Comparison of ENCODE assay signal across 14 mouse cellular contexts in the genomic region with DNA sequence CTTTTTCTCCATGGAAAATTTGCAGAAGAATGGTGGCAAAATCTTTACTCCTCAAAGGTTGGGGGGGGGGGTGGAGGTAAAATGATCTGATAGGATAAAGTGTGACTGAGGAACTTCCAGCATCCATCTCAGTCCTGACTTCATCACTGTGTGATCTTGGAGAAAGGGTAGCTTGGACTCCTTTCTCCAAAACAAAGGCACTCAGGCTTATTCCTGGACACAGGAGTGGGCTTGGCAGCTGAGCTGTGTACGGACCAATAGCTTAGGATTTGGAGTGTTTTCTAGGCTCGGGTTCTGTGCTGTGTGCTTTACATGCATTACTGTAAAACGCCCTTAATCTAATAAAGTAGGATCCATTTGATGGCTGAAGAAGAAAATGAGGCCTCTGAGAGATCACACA.
DNase-seq lines count a peak whose midpoint lies in the region; ATAC-seq lines count a peak whose summit lies in the region.
"Had no signal": no experiment of that assay in that cellular context is flagged by ENCODE, and none has a peak within 500 bp of the region (broad histone marks: within the 10 kb centered on the region; RNA-seq: fewer than 3 reads in every experiment).

No protein-coding gene starts in this region.

- DNase-seq in kidney, adult 11 months, result no peak
- no peak for DNase-seq in midbrain, embryonic 10.5 days (ENCODE audit: low spot score)
- no peak for DNase-seq in left cerebral cortex, postnatal 14 days (ENCODE audit: low spot score in 2 of 2)
- DNase-seq in layer of hippocampus, adult 8-10 months (ENCODE audit: low spot score in 2 of 2), result no peak
- DNase-seq: kidney, adult 8-10 months; thymus, postnatal 14 days had no signal

- H3K27ac ChIP-seq in kidney, embryonic 16.5 days (ENCODE audit: low read length), result no peak overlapping the region
- H3K27ac ChIP-seq in hindbrain, embryonic 12.5 days, result peak overlapping the region; percentile 42
- peak overlapping the region; percentile 69 for H3K27ac ChIP-seq in midbrain, embryonic 10.5 days (replicated peaks)
- peak overlapping the region; percentile 78 for H3K27ac ChIP-seq in neural tube, embryonic 13.5 days (replicated peaks)
- H3K27ac ChIP-seq: embryonic facial prominence, embryonic 13.5 days; limb, embryonic 12.5 days; liver, embryonic 14.5 days had no signal

- H3K36me3 ChIP-seq in kidney, embryonic 16.5 days (ENCODE audit: insufficient read depth, low read length), result no peaks in the 10 kb centered on the region
- no peaks in the 10 kb centered on the region for H3K36me3 ChIP-seq in hindbrain, embryonic 12.5 days
- H3K36me3 ChIP-seq in midbrain, embryonic 10.5 days, result no peaks in the 10 kb centered on the region
- H3K36me3 ChIP-seq in neural tube, embryonic 13.5 days, result no peaks in the 10 kb centered on the region
- H3K36me3 ChIP-seq: embryonic facial prominence, embryonic 13.5 days; limb, embryonic 12.5 days had no signal

- 51% methylated on average over 3 of the region's 3 CpGs for WGBS in kidney, embryonic 16.5 days
- WGBS in hindbrain, embryonic 12.5 days, result 71% methylated on average over 3 of the region's 3 CpGs
- 67% methylated on average over 3 of the region's 3 CpGs for WGBS in midbrain, embryonic 10.5 days
- WGBS in neural tube, embryonic 13.5 days, result 64% methylated on average over 3 of the region's 3 CpGs

- H3K9ac ChIP-seq in kidney, embryonic 16.5 days (replicated peaks; ENCODE audit: low read length), result no peak overlapping the region
- no peak overlapping the region for H3K9ac ChIP-seq in hindbrain, embryonic 12.5 days
- H3K9ac ChIP-seq in neural tube, embryonic 13.5 days, result no peak overlapping the region
- H3K9ac ChIP-seq: embryonic facial prominence, embryonic 13.5 days; limb, embryonic 12.5 days; liver, embryonic 14.5 days had no signal

- H3K4me2 ChIP-seq in kidney, embryonic 16.5 days (replicated peaks; ENCODE audit: low read depth, low read length), result no peak overlapping the region
- peak overlapping the region; percentile 14; the same call in 1 of the 2 replicates for H3K4me2 ChIP-seq in hindbrain, embryonic 12.5 days (replicated peaks)
- H3K4me2 ChIP-seq in neural tube, embryonic 13.5 days, result peak overlapping the region; percentile 40; the same call in 1 of the 2 replicates
- H3K4me2 ChIP-seq: embryonic facial prominence, embryonic 13.5 days; heart, embryonic 11.5 days; limb, embryonic 12.5 days had no signal

- no peaks in the 10 kb centered on the region for H3K9me3 ChIP-seq in kidney, embryonic 16.5 days (ENCODE audit: low read length)
- H3K9me3 ChIP-seq in hindbrain, embryonic 12.5 days (replicated peaks), result no peaks in the 10 kb centered on the region
- no peaks in the 10 kb centered on the region for H3K9me3 ChIP-seq in midbrain, embryonic 10.5 days (replicated peaks)
- no peaks in the 10 kb centered on the region for H3K9me3 ChIP-seq in neural tube, embryonic 13.5 days
- H3K9me3 ChIP-seq: embryonic facial prominence, embryonic 13.5 days; limb, embryonic 12.5 days had no signal

- peak; percentile 59; the same call in 1 of the 2 replicates for ATAC-seq in kidney, embryonic 16.5 days (ENCODE audit: low FRiP score, low TSS enrichment)
- peak; percentile 41 for ATAC-seq in hindbrain, embryonic 12.5 days (ENCODE audit: low FRiP score)
- ATAC-seq in neural tube, embryonic 13.5 days (ENCODE audit: low read depth), result no peak
- ATAC-seq: CD4-positive, CD25-positive, alpha-beta regulatory T cell, adult 4 months had no signal

- no peaks in the 10 kb centered on the region for H3K27me3 ChIP-seq in kidney, embryonic 16.5 days (ENCODE audit: insufficient read depth, low read length)
- no peaks in the 10 kb centered on the region for H3K27me3 ChIP-seq in hindbrain, embryonic 12.5 days
- H3K27me3 ChIP-seq in midbrain, embryonic 10.5 days (ENCODE audit: low read depth, poor library complexity, severe bottlenecking), result no peaks in the 10 kb centered on the region
- H3K27me3 ChIP-seq in neural tube, embryonic 13.5 days, result no peaks in the 10 kb centered on the region
- H3K27me3 ChIP-seq: embryonic facial prominence, embryonic 13.5 days; limb, embryonic 12.5 days had no signal

- no peak overlapping the region for H3K4me3 ChIP-seq in kidney, embryonic 16.5 days (ENCODE audit: low read length)
- H3K4me3 ChIP-seq in hindbrain, embryonic 12.5 days, result no peak overlapping the region
- H3K4me3 ChIP-seq in midbrain, embryonic 10.5 days, result no peak overlapping the region
- no peak overlapping the region for H3K4me3 ChIP-seq in neural tube, embryonic 13.5 days
- H3K4me3 ChIP-seq: embryonic facial prominence, embryonic 13.5 days; limb, embryonic 12.5 days had no signal

- H3K4me1 ChIP-seq in kidney, embryonic 16.5 days (ENCODE audit: insufficient read depth, low read length), result no peaks in the 10 kb centered on the region
- peaks cover 9% of the 10 kb centered on the region for H3K4me1 ChIP-seq in hindbrain, embryonic 12.5 days
- peaks cover 22% of the 10 kb centered on the region for H3K4me1 ChIP-seq in midbrain, embryonic 10.5 days
- H3K4me1 ChIP-seq in neural tube, embryonic 13.5 days (replicated peaks), result peaks cover 23% of the 10 kb centered on the region
- H3K4me1 ChIP-seq: embryonic facial prominence, embryonic 13.5 days; limb, embryonic 12.5 days had no signal

- intact Hi-C loops in left cerebral cortex, postnatal 14 days (cut with DNase I), result no loop called here
